Mouse (Mus musculus) gonadal fat pad, adult 2 months (tissue): Measurements from ENCODE around the gene Plk3. TPM values are rescaled to one million over a fixed set of nuclear protein-coding genes. Genes with fewer than 3 reads are reported as not detected.

Experiments used
- polyA plus RNA-seq: library from polyadenylated mRNA; depleted of rRNA; stranded (reverse); fragments of >200 nt; gene quantifications from 2 replicates; pipeline ENCODE4 v1.2.3, GENCODE M21; 2012; rRNA removed

Plk3 gene
- polyA plus RNA-seq, 1 experiment: 15.0 TPM

Other genes starting within 250 kb of the Plk3 start
- 125 and 141 TPM in 2 replicates for gene Urod, start 139.6 kb downstream of the Plk3 start, polyA plus RNA-seq
- 35.8 and 47.2 TPM in 2 replicates for gene Hectd3, start 138.6 kb downstream of the Plk3 start, polyA plus RNA-seq
- gene Eif2b3, start 114.6 kb downstream of the Plk3 start, polyA plus RNA-seq: 13.2 and 18.3 TPM in 2 replicates
- 44.5 and 48.7 TPM in 2 replicates for gene Ptch2, start 37.9 kb downstream of the Plk3 start, polyA plus RNA-seq
- 12.3 and 13.8 TPM in 2 replicates for gene Btbd19, start 8.2 kb downstream of the Plk3 start, polyA plus RNA-seq
- 24.7 and 28.9 TPM in 2 replicates for gene Tctex1d4, start 7.2 kb downstream of the Plk3 start, polyA plus RNA-seq
- gene Rps8, start 22.3 kb upstream of the Plk3 start, polyA plus RNA-seq: 468 and 506 TPM in 2 replicates
- 2.6 and 3.1 TPM in 2 replicates for gene Kif2c, start 48.7 kb upstream of the Plk3 start, polyA plus RNA-seq
- 61.2 and 62.0 TPM in 2 replicates for gene Tmem53, start 118.0 kb upstream of the Plk3 start, polyA plus RNA-seq
- gene Armh1, start 118.2 kb upstream of the Plk3 start, polyA plus RNA-seq: 1.2 and 1.5 TPM in 2 replicates